Mouse (Mus musculus) B cell, adult 62 days (primary cell): ENCODE measurements around the gene Rps19. TPM values are rescaled to one million over a fixed set of nuclear protein-coding genes. Genes with fewer than 3 reads are reported as not detected.

Source experiments
- total RNA-seq: library from RNA; stranded (reverse); gene quantifications from 4 replicates; pipeline ENCODE4 v1.2.4, GENCODE M21; 2023

Gene Rps19
- 2,598 to 2,748 TPM (median 2,653 TPM) in 4 replicates for total RNA-seq

DNA sequence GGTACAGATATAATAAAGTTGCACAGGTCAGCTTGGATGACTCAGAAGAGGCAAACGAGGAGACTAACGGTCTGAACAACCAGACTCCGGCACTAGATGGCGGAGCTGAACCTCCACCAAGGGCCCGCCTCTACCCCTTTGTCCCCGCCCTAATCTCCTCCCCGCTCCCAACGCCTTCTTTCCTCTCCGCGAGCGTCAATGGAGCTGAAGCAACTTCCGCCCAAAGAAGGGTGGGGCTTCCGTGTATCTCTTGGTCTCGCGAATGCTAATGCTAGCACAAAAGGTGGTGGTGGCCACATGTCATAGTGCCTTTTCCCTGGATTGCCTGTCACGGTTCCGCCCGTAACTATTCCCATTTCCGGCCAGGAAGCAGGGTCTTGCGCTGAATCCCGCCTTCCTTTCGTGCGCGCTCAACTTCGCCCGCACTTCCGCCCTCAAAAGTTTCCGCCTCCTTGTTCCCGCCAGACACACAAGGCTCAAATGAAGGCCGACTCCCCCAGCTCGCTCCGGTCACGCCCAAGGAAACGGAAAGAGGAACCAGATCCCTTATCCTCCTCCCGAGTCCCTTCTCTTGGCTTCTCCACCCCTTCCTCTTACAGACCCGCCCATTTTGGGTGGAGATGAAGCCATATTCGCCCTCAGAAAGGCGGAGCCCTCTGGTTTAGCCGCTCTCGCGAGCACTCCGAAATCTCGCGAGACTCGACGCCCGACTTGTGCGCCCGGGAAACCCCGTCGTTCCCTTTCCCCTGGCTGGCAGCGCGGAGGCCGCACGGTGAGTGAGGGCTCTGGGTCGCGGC lies at the start of gene Rps19:
Gene Rps19 (plus strand): TSS at position 476 of the 797 bp plus-strand sequence.

GRCm38 (mm10) chr7:24861913-24862312 lies 22.3 kb upstream of the Rps19 start, which contains the start of gene Gm9844:
Gene Gm9844, plus strand, starts transcription at chr7:24862213.

GRCm38 (mm10) chr7:24869532-24870165 lies 14.5 kb upstream of the Rps19 start, which contains the start of the genes Lypd4 and Dmrtc2:
Gene Lypd4, minus strand, starts transcription at chr7:24869941.
Gene Dmrtc2, plus strand, starts transcription at chr7:24870057.

GRCm38 (mm10) chr7:24897224-24897623 lies 13.1 kb downstream of the Rps19 start, which contains the start of gene Cd79a:
Gene Cd79a, plus strand, starts transcription at chr7:24897381.

GRCm38 (mm10) chr7:24902630-24903443 lies 18.7 kb downstream of the Rps19 start, which contains the start of gene Arhgef1:
Gene Arhgef1, plus strand, starts transcription at chr7:24902912.

Other genes starting within 250 kb of the Rps19 start
- 0.36 to 0.70 TPM (median 0.58 TPM) in 3 of 4 replicates, not detected in the other for gene Lypd3, start 247.8 kb upstream of the Rps19 start, total RNA-seq
- gene Tex101, start 207.7 kb upstream of the Rps19 start, total RNA-seq, result not detected in 4 replicates
- gene BC049730, start 175.1 kb upstream of the Rps19 start, total RNA-seq, result not detected in 4 replicates
- not detected in 4 replicates for gene Gm4763, start 157.5 kb upstream of the Rps19 start, total RNA-seq
- gene Cd177, start 124.1 kb upstream of the Rps19 start, total RNA-seq, result 0.19 to 0.55 TPM (median 0.33 TPM) in 3 of 4 replicates, not detected in the other
- not detected in 4 replicates for gene Ceacam10, start 107.2 kb upstream of the Rps19 start, total RNA-seq
- gene Gm9844, start 22.2 kb upstream of the Rps19 start, total RNA-seq, result 2.1 to 3.0 TPM in 2 of 4 replicates, not detected in the others
- gene Lypd4, start 14.4 kb upstream of the Rps19 start, total RNA-seq, result not detected in 4 replicates
- not detected in 4 replicates for gene Dmrtc2, start 14.3 kb upstream of the Rps19 start, total RNA-seq
- gene Cd79a, start 13.0 kb downstream of the Rps19 start, total RNA-seq, result 1,659 to 1,744 TPM (median 1,696 TPM) in 4 replicates
- 1,204 to 1,300 TPM (median 1,213 TPM) in 4 replicates for gene Arhgef1, start 18.5 kb downstream of the Rps19 start, total RNA-seq
- not detected in 4 replicates for gene Gm4881, start 60.1 kb downstream of the Rps19 start, total RNA-seq
- 169 to 194 TPM (median 186 TPM) in 4 replicates for gene Rabac1, start 88.4 kb downstream of the Rps19 start, total RNA-seq
- 0.39 to 0.54 TPM (median 0.50 TPM) in 3 of 4 replicates, not detected in the other for gene Atp1a3, start 121.6 kb downstream of the Rps19 start, total RNA-seq
- 1.8 to 4.9 TPM (median 3.5 TPM) in 4 replicates for gene Grik5, start 188.0 kb downstream of the Rps19 start, total RNA-seq
- 11.8 to 16.2 TPM (median 13.1 TPM) in 4 replicates for gene Zfp574, start 188.2 kb downstream of the Rps19 start, total RNA-seq